Mouse (Mus musculus): ENCODE measurements around the gene Nup210. TPM values are rescaled to one million over a fixed set of nuclear protein-coding genes. Genes with fewer than 3 reads are reported as not detected.
A peak's percentile ranks its signal among the peaks of the same experiment; 100 is the strongest.

Nup210 gene
- total and polyA plus RNA-seq, 3 experiments = 46.3 to 394 (median 71.5) TPM

GRCm38 (mm10) chr6:91108301-91108916 lies 8.2 kb downstream of the Nup210 start:
- H3K9me3 ChIP-seq (replicated peaks; ENCODE audit: insufficient read depth, low read length) = no peaks in the 10 kb centered on the region
- DNase-seq (ENCODE audit: low read depth, low spot score) = no peak
- no peak overlapping the region for H3K9ac ChIP-seq (ENCODE audit: control insufficient read depth, low read depth, low read length, poor library complexity, severe bottlenecking)
- peaks cover 51% of the 10 kb centered on the region for H3K79me2 ChIP-seq (ENCODE audit: control insufficient read depth, insufficient read depth, low read length, poor library complexity)
- H3K4me1 ChIP-seq (ENCODE audit: control insufficient read depth in 1 of 2, insufficient read depth in 2 of 2, low read length in 2 of 2) = peaks cover 33 to 59% of the 10 kb centered on the region in 2 experiments
- no peaks in the 10 kb centered on the region for H3K27me3 ChIP-seq (ENCODE audit: control insufficient read depth in 1 of 2, insufficient read depth in 2 of 2, low read length in 2 of 2)
- peaks cover 2 to 59% of the 10 kb centered on the region in 2 experiments; a peak in 3 of 4 replicates for H3K36me3 ChIP-seq (ENCODE audit: control insufficient read depth in 1 of 2, insufficient read depth in 2 of 2, low read length in 2 of 2)
- no peak overlapping the region for H3K27ac ChIP-seq (ENCODE audit: control insufficient read depth, low read depth, low read length)
- TF ChIP-seq ZNF384 (IDR thresholded peaks at IDR 0.05; ENCODE audit: low read depth, low read length) (no peak), MAX (IDR thresholded peaks at IDR 0.05; ENCODE audit: low read length) (no peak), JUND (IDR thresholded peaks at IDR 0.05; ENCODE audit: low read depth, low read length) (no peak), MYB (IDR thresholded peaks at IDR 0.05; ENCODE audit: low read depth, low read length) (no peak), HCFC1 (IDR thresholded peaks at IDR 0.05; ENCODE audit: low read depth, low read length) (no peak), KAT2A (conservative IDR thresholded peaks at IDR 0.05; ENCODE audit: low read depth, low read length) (no peak), RCOR1 (IDR thresholded peaks at IDR 0.05; ENCODE audit: low read depth, low read length) (no peak), TAL1 (IDR thresholded peaks at IDR 0.05; ENCODE audit: low read length) (no peak)
- no peak overlapping the region for H3K4me3 ChIP-seq (ENCODE audit: control insufficient read depth in 1 of 2, insufficient read depth in 1 of 2, low read depth in 2 of 2, low read length in 2 of 2)

- Histone ChIP-seq H3K27ac (ENCODE audit: control insufficient read depth, low read depth, low read length) (no peak overlapping the region), H3K27me3 (ENCODE audit: control insufficient read depth in 1 of 2, insufficient read depth in 2 of 2, low read length in 2 of 2) (no peaks in the 10 kb centered on the region), H3K79me2 (ENCODE audit: control insufficient read depth, insufficient read depth, low read length, poor library complexity) (peaks cover 31% of the 10 kb centered on the region), H3K4me1 (ENCODE audit: control insufficient read depth in 1 of 2, insufficient read depth in 2 of 2, low read length in 2 of 2) (peaks cover 23 to 39% of the 10 kb centered on the region in 2 experiments), H3K9me3 (replicated peaks; ENCODE audit: insufficient read depth, low read length) (no peaks in the 10 kb centered on the region), H3K9ac (ENCODE audit: control insufficient read depth, low read depth, low read length, poor library complexity, severe bottlenecking) (no peak overlapping the region), H3K36me3 (ENCODE audit: control insufficient read depth in 1 of 2, insufficient read depth in 2 of 2, low read length in 2 of 2) (peaks cover 2 to 39% of the 10 kb centered on the region in 2 experiments), H3K4me3 (ENCODE audit: control insufficient read depth in 1 of 2, insufficient read depth in 1 of 2, low read depth in 2 of 2, low read length in 2 of 2) (no peak overlapping the region)
- DNase-seq (ENCODE audit: low read depth, low spot score) = peak; percentile 37
- TF ChIP-seq EP300 (IDR thresholded peaks at IDR 0.05; ENCODE audit: low read depth in 1 of 2, low read length in 2 of 2) (no peak), E2F4 (IDR thresholded peaks at IDR 0.05; ENCODE audit: borderline replicate concordance, low read depth, low read length) (no peak), TCF12 (IDR thresholded peaks at IDR 0.05; ENCODE audit: low read depth, low read length) (no peak), ZNF384 (IDR thresholded peaks at IDR 0.05; ENCODE audit: low read depth, low read length) (no peak), RAD21 (IDR thresholded peaks at IDR 0.05; ENCODE audit: low read depth, low read length) (peak; percentile 18), CTCF (IDR thresholded peaks at IDR 0.05 in 2 of 3, conservative IDR thresholded peaks at IDR 0.05 in 1 of 3; ENCODE audit: control insufficient read depth in 1 of 3, insufficient read depth in 1 of 3, low read depth in 2 of 3, low read length in 3 of 3, poor library complexity in 1 of 3, severe bottlenecking in 1 of 3) (peak; percentile 27 to 47 (median 41); a peak in 5 of 6 replicates), POLR2AphosphoS5 (IDR thresholded peaks at IDR 0.05; ENCODE audit: borderline replicate concordance, low read depth, low read length) (no peak), TAL1 (IDR thresholded peaks at IDR 0.05; ENCODE audit: low read length) (no peak), SMC3 (IDR thresholded peaks at IDR 0.05; ENCODE audit: low read depth, low read length) (peak; percentile 40; the same call in 1 of the 2 replicates), NRF1 (IDR thresholded peaks at IDR 0.05; ENCODE audit: insufficient read depth, low read depth, low read length, poor library complexity, severe bottlenecking) (no peak), MXI1 (IDR thresholded peaks at IDR 0.05; ENCODE audit: low read depth, low read length) (no peak; the same call in 1 of the 2 replicates), UBTF (IDR thresholded peaks at IDR 0.05; ENCODE audit: borderline replicate concordance, insufficient read depth, low read depth, low read length) (no peak)
These were observed 11.1 kb downstream of the Nup210 start for GRCm38 (mm10) chr6:91105400-91106129.
